Mouse (Mus musculus): ENCODE measurements around the gene Ppp1r13l. TPM values are rescaled to one million over a fixed set of nuclear protein-coding genes. Genes with fewer than 3 reads are reported as not detected.

Gene Ppp1r13l
- total RNA-seq (2014; rRNA removed): 0.18 and 0.20 TPM in 2 replicates
- polyA plus RNA-seq (2012; rRNA removed): 3.0 and 4.6 TPM in 2 replicates

DNA sequence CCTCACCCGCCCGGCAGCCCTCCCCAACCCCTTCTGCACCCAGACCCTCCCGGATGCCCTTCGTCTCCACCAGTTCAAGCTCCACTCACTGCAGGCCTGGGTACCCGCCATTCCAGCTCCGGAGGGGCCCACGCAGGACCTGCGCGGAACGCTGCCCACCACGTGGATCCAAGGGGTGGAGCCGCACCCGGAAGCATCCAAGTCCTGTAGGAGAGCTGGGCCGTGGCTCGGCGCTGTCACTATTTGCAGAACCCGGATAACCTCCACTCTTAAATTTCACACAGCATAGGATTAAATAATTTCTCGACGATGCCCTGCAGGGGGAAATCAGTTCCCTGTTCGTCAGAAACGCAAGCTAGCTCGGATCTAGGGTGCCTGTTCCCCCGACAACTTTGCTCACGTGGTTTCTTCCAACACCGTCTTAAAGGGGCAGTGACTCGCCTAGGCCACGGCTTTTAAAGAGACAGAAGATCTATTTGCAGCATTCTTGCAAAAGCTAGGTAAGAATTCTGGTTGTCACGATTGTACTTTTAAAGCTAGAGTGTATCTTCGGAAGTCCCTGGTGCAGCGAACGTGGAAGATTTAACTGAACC is at the start of gene Ppp1r13l, which contains the start of gene Cd3eap:
Gene Ppp1r13l, plus strand, starts transcription at position 451 of the 593 bp plus-strand sequence.
Gene Cd3eap, minus strand, starts transcription at position 185 of the 593 bp plus-strand sequence.
- Histone ChIP-seq H3K36me3 (ENCODE audit: control insufficient read depth, insufficient read depth, low read length) (no peaks in the 10 kb centered on the region), H3K9ac (ENCODE audit: low read depth, low read length) (peak within 1 kb of the TSS; percentile 67), H3K27ac (replicated peaks; ENCODE audit: insufficient read depth, low read depth, low read length) (peak within 1 kb of the TSS; percentile 50), H3K4me3 (ENCODE audit: insufficient read depth, low read depth, low read length) (peak within 1 kb of the TSS; percentile 90), H3K27me3 (ENCODE audit: control insufficient read depth, insufficient read depth, low read length) (no peaks in the 10 kb centered on the region), H3K79me2 (ENCODE audit: control insufficient read depth, insufficient read depth, low read length) (no peaks in the 10 kb centered on the region), H3K4me1 (ENCODE audit: control insufficient read depth, insufficient read depth, low read length) (peaks cover 4% of the 10 kb centered on the region; the same call in 1 of the 2 replicates)
- under 1% methylated on average over 31 of the region's 31 CpGs for WGBS
- peak; percentile 86 for DNase-seq (ENCODE audit: extremely low read depth, low read depth, low spot score)
- TF ChIP-seq POLR2A (IDR thresholded peaks at IDR 0.05; ENCODE audit: extremely low read depth, insufficient read depth, low read length): 0 out of 2 replicates have a peak, but pooled peaks have one; percentile 56
- TF ChIP-seq CTCF (IDR thresholded peaks at IDR 0.05; ENCODE audit: low read depth, low read length): no peak

DNA sequence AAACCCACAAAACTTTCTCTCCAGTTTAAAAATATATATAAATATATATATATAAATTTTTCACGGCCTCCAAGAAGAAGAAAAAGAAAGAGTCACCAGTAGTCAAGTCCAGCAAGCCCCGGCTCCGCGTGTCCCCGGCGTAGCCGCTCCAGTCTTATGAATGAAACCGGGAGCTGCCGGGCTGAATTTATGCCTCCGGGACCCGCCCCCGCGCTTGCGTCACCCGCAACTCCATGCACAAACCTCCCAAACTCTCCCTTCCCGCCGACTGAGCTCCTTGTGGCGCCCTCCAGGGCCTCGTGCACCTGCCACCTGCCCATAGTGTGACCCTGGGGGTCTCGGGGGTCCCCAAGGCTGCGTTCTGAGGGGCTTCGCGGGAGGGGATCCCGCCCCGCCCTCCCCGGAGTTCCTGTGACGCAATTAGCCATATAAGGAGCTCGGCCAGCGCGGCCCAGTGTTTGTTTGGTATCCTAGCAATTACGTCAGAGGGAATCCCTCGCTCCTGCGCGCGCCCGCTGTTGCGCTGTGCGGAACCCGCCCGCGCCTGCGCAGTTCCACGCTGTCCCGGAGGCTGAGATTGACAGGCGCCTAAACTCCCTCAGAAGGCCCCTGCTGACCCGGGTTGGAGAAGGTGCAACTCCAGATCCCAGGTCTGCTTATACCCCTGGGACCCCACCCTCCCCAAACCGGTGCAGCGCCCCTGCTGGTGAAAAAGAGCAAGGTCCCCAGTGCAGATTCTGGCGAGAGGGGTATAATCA is 49.5 kb upstream of the Ppp1r13l start, which contains the start of gene Fosb:
Gene Fosb, minus strand, starts transcription at position 168 of the 758 bp plus-strand sequence.
- Histone ChIP-seq H3K27ac (replicated peaks; ENCODE audit: insufficient read depth, low read depth, low read length) (peak within 1 kb of the TSS; percentile 51; the same call in 1 of the 2 replicates), H3K36me3 (ENCODE audit: control insufficient read depth, insufficient read depth, low read length) (no peaks in the 10 kb centered on the region), H3K4me1 (ENCODE audit: control insufficient read depth, insufficient read depth, low read length) (peaks cover 1% of the 10 kb centered on the region; the same call in 1 of the 2 replicates), H3K9ac (ENCODE audit: low read depth, low read length) (peak within 1 kb of the TSS; percentile 59), H3K4me3 (ENCODE audit: insufficient read depth, low read depth, low read length) (peak within 1 kb of the TSS; percentile 84), H3K27me3 (ENCODE audit: control insufficient read depth, insufficient read depth, low read length) (no peaks in the 10 kb centered on the region), H3K79me2 (ENCODE audit: control insufficient read depth, insufficient read depth, low read length) (no peaks in the 10 kb centered on the region)
- DNase-seq (ENCODE audit: extremely low read depth, low read depth, low spot score): peak; percentile 83
- under 1% methylated on average over 48 of the region's 49 CpGs for WGBS
- TF ChIP-seq POLR2A (IDR thresholded peaks at IDR 0.05; ENCODE audit: extremely low read depth, insufficient read depth, low read length): no peak
- TF ChIP-seq CTCF (IDR thresholded peaks at IDR 0.05; ENCODE audit: low read depth, low read length): peak; percentile 37; the same call in 1 of the 2 replicates

DNA sequence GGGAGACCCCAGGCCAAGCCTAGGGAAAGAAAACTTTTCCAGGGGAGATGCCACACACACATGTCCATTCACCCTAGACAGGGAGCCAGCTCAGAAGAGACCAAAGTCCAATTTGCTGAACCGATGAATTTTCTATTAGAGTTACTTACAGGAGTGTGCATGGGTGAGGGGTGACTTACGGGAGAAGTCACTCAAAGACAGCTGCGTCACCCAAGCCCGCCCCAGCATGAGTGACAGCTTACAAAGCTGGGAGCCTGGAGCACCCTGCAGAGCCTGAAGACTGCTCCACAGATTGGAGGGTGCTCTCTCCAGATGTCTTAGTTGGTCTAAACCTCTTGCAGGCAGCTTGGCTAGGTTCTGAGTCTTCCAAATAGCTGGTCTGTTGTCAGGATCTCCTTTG is 47.6 kb upstream of the Ppp1r13l start:
- peak; percentile 40 for DNase-seq (ENCODE audit: extremely low read depth, low read depth, low spot score)
- H3K27me3 ChIP-seq (ENCODE audit: control insufficient read depth, insufficient read depth, low read length): no peaks in the 10 kb centered on the region
- TF ChIP-seq POLR2A (IDR thresholded peaks at IDR 0.05; ENCODE audit: extremely low read depth, insufficient read depth, low read length) (no peak), CTCF (IDR thresholded peaks at IDR 0.05; ENCODE audit: low read depth, low read length) (no peak)
- H3K27ac ChIP-seq (replicated peaks; ENCODE audit: insufficient read depth, low read depth, low read length): no peak overlapping the region
- H3K79me2 ChIP-seq (ENCODE audit: control insufficient read depth, insufficient read depth, low read length): no peaks in the 10 kb centered on the region
- peaks cover 1% of the 10 kb centered on the region; the same call in 1 of the 2 replicates for H3K4me1 ChIP-seq (ENCODE audit: control insufficient read depth, insufficient read depth, low read length)
- no peaks in the 10 kb centered on the region for H3K36me3 ChIP-seq (ENCODE audit: control insufficient read depth, insufficient read depth, low read length)
- no peak overlapping the region for H3K9ac ChIP-seq (ENCODE audit: low read depth, low read length)
- no peak overlapping the region for H3K4me3 ChIP-seq (ENCODE audit: insufficient read depth, low read depth, low read length)
- 42% methylated on average over 4 of the region's 4 CpGs for WGBS

DNA sequence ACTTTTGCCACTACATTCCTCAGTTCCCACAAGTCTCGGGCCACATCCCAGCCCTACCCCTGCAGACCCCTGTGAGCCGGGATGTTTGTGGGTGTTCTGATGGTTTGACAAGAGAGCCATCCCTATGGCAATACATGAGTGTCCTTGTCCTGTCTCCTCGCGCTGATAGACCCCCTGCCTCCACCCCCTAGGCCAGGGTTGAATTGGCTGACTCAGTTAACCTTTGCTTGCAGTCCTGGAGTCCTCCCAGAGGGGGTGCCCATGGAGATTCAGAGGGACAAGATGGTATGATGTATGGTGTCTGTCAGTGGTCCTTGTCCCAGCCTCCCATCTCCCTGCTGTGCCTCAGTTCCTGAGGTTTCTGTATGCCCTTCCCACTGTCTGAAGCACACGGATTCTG is 45.5 kb upstream of the Ppp1r13l start:
- TF ChIP-seq CTCF (IDR thresholded peaks at IDR 0.05; ENCODE audit: low read depth, low read length) (no peak), POLR2A (IDR thresholded peaks at IDR 0.05; ENCODE audit: extremely low read depth, insufficient read depth, low read length) (no peak)
- Histone ChIP-seq H3K4me1 (ENCODE audit: control insufficient read depth, insufficient read depth, low read length) (peaks cover 1% of the 10 kb centered on the region; the same call in 1 of the 2 replicates), H3K27me3 (ENCODE audit: control insufficient read depth, insufficient read depth, low read length) (no peaks in the 10 kb centered on the region), H3K4me3 (ENCODE audit: insufficient read depth, low read depth, low read length) (no peak overlapping the region), H3K27ac (replicated peaks; ENCODE audit: insufficient read depth, low read depth, low read length) (no peak overlapping the region), H3K79me2 (ENCODE audit: control insufficient read depth, insufficient read depth, low read length) (no peaks in the 10 kb centered on the region), H3K36me3 (ENCODE audit: control insufficient read depth, insufficient read depth, low read length) (no peaks in the 10 kb centered on the region), H3K9ac (ENCODE audit: low read depth, low read length) (no peak overlapping the region)
- 60% methylated on average over 5 of the region's 5 CpGs for WGBS
- no peak for DNase-seq (ENCODE audit: extremely low read depth, low read depth, low spot score)

DNA sequence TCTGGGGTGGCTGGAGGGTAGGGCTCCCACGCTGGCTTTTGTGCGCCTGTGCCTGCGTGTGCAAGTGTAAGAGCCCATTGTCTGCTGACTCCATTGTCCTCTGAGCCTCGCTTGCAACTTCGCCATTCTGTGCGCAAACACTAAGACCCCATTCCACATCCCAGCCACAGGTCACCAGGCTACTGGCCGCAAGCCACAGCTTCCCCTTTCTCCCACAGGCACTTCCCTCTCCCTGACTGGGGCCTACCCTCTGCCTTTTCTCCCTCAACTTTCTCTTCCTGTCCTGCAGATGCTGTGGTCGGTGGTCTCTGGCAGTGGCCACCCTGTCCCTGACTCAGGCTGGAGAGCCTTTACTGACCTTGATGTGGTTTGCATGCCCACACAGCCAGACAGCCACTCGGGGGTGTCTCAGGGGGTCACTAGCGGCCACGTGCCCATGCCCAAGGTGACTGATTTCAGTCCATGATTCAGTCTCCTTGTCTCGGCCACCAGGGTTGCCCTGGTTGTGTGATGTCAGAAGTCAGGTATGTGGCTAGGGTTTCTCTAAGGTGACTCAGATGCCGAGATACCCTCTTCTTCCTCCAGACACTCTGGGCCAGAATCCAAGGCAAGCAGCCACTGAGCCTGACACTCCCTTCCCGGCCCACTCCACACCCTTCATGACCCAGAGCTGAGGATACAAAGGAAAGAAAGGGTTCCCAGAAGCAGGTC is 42.9 kb upstream of the Ppp1r13l start:
- WGBS: 74% methylated on average over 14 of the region's 14 CpGs

More for the DNA sequence above, 42.9 kb upstream of the Ppp1r13l start:
- Histone ChIP-seq H3K79me2 (ENCODE audit: control insufficient read depth, insufficient read depth, low read length) (no peaks in the 10 kb centered on the region), H3K27me3 (ENCODE audit: control insufficient read depth, insufficient read depth, low read length) (no peaks in the 10 kb centered on the region), H3K9ac (ENCODE audit: low read depth, low read length) (no peak overlapping the region), H3K4me3 (ENCODE audit: insufficient read depth, low read depth, low read length) (no peak overlapping the region), H3K4me1 (ENCODE audit: control insufficient read depth, insufficient read depth, low read length) (no peaks in the 10 kb centered on the region; the same call in 1 of the 2 replicates), H3K27ac (replicated peaks; ENCODE audit: insufficient read depth, low read depth, low read length) (no peak overlapping the region), H3K36me3 (ENCODE audit: control insufficient read depth, insufficient read depth, low read length) (no peaks in the 10 kb centered on the region)
- TF ChIP-seq POLR2A (IDR thresholded peaks at IDR 0.05; ENCODE audit: extremely low read depth, insufficient read depth, low read length): no peak
- DNase-seq (ENCODE audit: extremely low read depth, low read depth, low spot score): no peak
